Mouse (Mus musculus) lung, adult 2 months (tissue): ENCODE results near the gene Olfr1441. TPM values are rescaled to one million over a fixed set of nuclear protein-coding genes. Genes with fewer than 3 reads are reported as not detected.

Source experiments
- DNase-seq: peaks from one replicate; pipeline ENCODE4 v3.0.0; 2022
- H3K4me1 ChIP-seq: fragments of 200-500 bp; 2 replicates; pipeline ENCODE4 v1.6.1; 2011; ENCODE audit warnings: low read length; ENCODE audit not compliant: control insufficient read depth, insufficient read depth
- H3K4me3 ChIP-seq: fragments of 200-500 bp; replicated peaks from 2 replicates; pipeline ENCODE3; 2011; ENCODE audit warnings: low read depth, mild to moderate bottlenecking, control low read depth, low read length; ENCODE audit errors: extremely low read depth
- CTCF ChIP-seq: fragments of 200-500 bp; IDR thresholded peaks from 2 replicates; pipeline ENCODE4 v1.5.1; 2011; ENCODE audit warnings: mild to moderate bottlenecking, low read length, control low read depth; ENCODE audit not compliant: insufficient read depth
- POLR2A ChIP-seq: fragments of 200-500 bp; IDR thresholded peaks from 2 replicates; pipeline ENCODE4 v1.6.1; 2011; ENCODE audit warnings: low read depth, mild to moderate bottlenecking, control low read depth, low read length, borderline replicate concordance; ENCODE audit errors: extremely low read depth
- WGBS: fragments of 180-500 bp; shearing (Covaris S2); methylation state at CpG from one replicate; pipeline ENCODE4 v1.1.7; 2018; 5-methylcytosine and 5-hydroxymethylcytosine counted together
- polyA plus RNA-seq: library from polyadenylated mRNA; depleted of rRNA; stranded (reverse); fragments of >200 nt; gene quantifications from 2 replicates; pipeline ENCODE4 v1.2.3, GENCODE M21; 2012; rRNA removed

Gene Olfr1441
- polyA plus RNA-seq, 1 experiment, result not detected

GRCm38 (mm10) chr19:12472381-12472976, 55.2 kb downstream of the Olfr1441 start:
- Histone ChIP-seq H3K4me1 (peaks cover 39% of the 10 kb centered on the region), H3K4me3 (no peak overlapping the region)
- 70% methylated on average over 5 of the region's 5 CpGs for WGBS
- no peak for TF ChIP-seq POLR2A
- no peak for TF ChIP-seq CTCF
- DNase-seq, result no peak

Other genes starting within 250 kb of the Olfr1441 start
- not detected in 2 replicates for gene Olfr1555-ps1, start 247.3 kb upstream of the Olfr1441 start, polyA plus RNA-seq
- gene Olfr1431, start 216.8 kb upstream of the Olfr1441 start, polyA plus RNA-seq, result not detected in 2 replicates
- gene Olfr1432, start 184.8 kb upstream of the Olfr1441 start, polyA plus RNA-seq, result not detected in 2 replicates
- gene Olfr262, start 175.8 kb upstream of the Olfr1441 start, polyA plus RNA-seq, result not detected in 2 replicates
- gene Olfr235, start 156.4 kb upstream of the Olfr1441 start, polyA plus RNA-seq, result not detected in 2 replicates
- not detected in 2 replicates for gene Olfr1434, start 137.6 kb upstream of the Olfr1441 start, polyA plus RNA-seq
- not detected in 2 replicates for gene Olfr1436, start 118.3 kb upstream of the Olfr1441 start, polyA plus RNA-seq
- gene Olfr1437, start 92.3 kb upstream of the Olfr1441 start, polyA plus RNA-seq, result not detected in 2 replicates
- gene Olfr1438-ps1, start 81.5 kb upstream of the Olfr1441 start, polyA plus RNA-seq, result not detected in 2 replicates
- not detected in 2 replicates for gene Olfr1440, start 30.2 kb upstream of the Olfr1441 start, polyA plus RNA-seq
- not detected in 2 replicates for gene Pfpl, start 10.5 kb downstream of the Olfr1441 start, polyA plus RNA-seq
- gene Mpeg1, start 43.3 kb downstream of the Olfr1441 start, polyA plus RNA-seq, result 22.2 and 35.3 TPM in 2 replicates
- gene Dtx4, start 84.0 kb downstream of the Olfr1441 start, polyA plus RNA-seq, result 10.3 and 13.8 TPM in 2 replicates
- 1.4 and 2.8 TPM in 2 replicates for gene Fam111a, start 128.3 kb downstream of the Olfr1441 start, polyA plus RNA-seq
- gene Gm4952, start 182.5 kb downstream of the Olfr1441 start, polyA plus RNA-seq, result not detected in 2 replicates
- gene Glyat, start 215.9 kb downstream of the Olfr1441 start, polyA plus RNA-seq, result not detected in 2 replicates